Mouse (Mus musculus): ENCODE measurements around the gene Necap1.

The Necap1 gene

DNA sequence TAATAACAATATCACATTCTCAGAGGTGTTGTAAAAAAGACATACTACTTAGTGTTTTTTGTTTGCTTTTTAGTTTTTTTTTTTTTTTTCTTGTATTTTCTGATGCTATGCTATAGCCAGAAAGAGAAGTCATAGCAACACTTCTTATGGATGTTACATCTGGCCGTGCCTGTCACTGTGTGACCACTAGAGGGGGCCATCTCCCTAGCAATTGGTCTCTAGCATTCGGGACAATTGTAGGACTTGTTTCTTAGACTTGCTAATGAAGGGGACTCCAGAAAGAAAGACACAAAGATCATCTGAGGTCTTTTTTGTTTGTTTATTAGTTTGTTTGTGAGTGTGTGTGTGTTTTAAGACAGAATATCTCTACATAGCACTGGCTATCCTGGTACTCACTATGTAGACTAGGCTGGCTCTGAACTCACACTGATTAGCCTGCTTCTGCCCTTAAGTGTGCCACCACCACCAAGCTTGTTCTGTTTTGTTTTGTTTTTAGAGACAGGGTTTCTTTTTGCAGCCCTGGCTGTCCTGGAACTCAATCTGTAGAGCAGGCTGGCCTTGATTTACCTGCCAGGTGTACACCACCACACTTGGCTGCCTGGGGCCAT, 18.3 kb downstream of the Necap1 start:
- peak; percentile 79 for DNase-seq

DNA sequence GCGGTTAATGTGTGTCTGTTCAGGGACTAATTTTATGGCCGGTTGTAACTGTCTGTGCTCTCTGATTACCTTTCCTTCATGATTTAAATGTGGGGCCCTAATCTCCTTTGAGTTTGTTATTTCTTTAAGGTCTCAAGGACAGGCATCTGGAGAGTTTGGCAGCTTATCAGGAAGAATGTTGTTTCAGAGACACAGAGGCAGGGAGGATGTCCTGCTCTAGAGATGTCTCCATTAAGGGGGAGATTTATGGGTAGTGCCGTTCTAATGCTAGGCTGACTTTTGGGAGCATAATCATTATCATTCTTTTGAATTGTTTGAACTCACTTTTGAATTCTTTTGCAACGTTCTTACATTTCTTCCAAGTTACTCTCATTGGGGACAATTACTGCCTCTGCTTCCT, 45.6 kb downstream of the Necap1 start:
- DNase-seq = no peak

- no peak for DNase-seq
These were observed 47.2 kb downstream of the Necap1 start, which contains the start of gene Clec4a1 for GRCm38 (mm10) chr6:122921451-122921850. Gene Clec4a1 (plus strand): TSS chr6:122921848.

- no peak for DNase-seq
These were observed 60.6 kb downstream of the Necap1 start for GRCm38 (mm10) chr6:122934845-122935244.
